Mouse (Mus musculus): ENCODE results near the gene Ccdc170.

DNA sequence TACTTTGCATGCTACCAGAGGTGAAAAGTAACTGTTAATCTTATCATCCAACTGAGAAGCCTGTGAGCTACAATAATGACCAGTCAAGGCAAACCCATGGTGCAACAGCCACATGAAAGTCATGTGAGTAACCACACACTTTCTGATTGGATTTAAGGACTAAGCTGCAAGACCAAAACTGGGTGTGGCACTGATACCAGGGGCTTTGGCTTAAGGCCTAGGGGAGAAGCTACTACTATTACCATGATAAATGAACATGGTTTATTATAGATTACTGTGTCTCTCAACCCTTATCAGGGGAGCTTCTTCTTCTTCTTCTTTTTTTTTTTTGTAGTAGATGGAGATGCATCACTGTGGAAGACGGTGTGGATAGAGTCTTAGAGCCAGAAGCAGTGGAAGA lies 82.8 kb downstream of the Ccdc170 start:
- TF ChIP-seq POLR2A (IDR thresholded peaks at IDR 0.05; ENCODE audit: insufficient read depth, low read depth, low read length) = no peak
- no peak for TF ChIP-seq CTCF (IDR thresholded peaks at IDR 0.05)
- no peak for TF ChIP-seq EP300 (IDR thresholded peaks at IDR 0.05; ENCODE audit: insufficient read depth, low read depth, low read length)
